Mouse (Mus musculus) bone marrow macrophage, adult 2 months (primary cell): ENCODE measurements around the gene Smg6.

ENCODE experiments used
- CTCF ChIP-seq: IDR thresholded peaks from 2 replicates; pipeline ENCODE4 v1.5.1; 2012; ENCODE audit warnings: low read depth, mild to moderate bottlenecking, low read length, moderate library complexity
- POLR2A ChIP-seq: IDR thresholded peaks from 2 replicates; pipeline ENCODE4 v1.6.1; 2012; ENCODE audit warnings: mild to moderate bottlenecking, low read depth, low read length, borderline replicate concordance

DNA sequence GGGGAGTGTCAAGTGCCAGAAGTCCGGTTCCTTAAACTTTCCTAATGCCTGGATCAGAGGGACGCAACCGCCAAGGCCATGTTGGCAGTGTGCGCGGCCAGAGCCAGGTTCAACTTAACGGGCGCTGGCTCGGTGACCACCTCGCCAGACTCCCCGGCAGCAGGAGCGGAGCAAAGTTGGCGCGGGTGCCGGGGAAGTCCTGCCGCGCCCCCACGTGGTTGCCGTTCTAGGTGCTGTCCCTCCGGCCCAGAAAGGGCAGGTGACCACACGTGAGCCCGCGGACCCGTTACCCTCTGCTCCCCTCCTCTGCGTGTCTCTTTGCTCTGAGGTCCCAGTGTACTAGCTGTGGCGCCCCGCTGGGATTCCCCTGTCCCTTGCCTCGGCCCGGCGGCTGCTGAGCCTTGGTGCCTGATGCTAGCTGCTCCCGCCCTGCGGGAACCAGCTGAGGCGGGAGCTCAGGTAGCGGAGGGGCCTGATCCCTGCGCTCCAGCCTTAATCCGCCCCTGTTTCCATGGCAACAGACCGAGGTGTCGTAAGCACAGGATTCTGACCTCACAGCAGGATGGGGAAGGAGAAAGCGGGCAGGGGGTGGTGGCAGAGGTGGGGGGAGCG lies 269.3 kb downstream of the Smg6 start:
- TF ChIP-seq POLR2A, result no peak
- no peak for TF ChIP-seq CTCF
